Mouse (Mus musculus) urinary bladder, postnatal 14 days (tissue): ENCODE data around the gene Cd3eap.
A peak's percentile ranks its signal among the peaks of the same experiment; 100 is the strongest.

Experiments used
- DNase-seq: peaks from one replicate; pipeline ENCODE4 v3.0.0; 2021; ENCODE audit warnings: low spot score

The Cd3eap gene

DNA sequence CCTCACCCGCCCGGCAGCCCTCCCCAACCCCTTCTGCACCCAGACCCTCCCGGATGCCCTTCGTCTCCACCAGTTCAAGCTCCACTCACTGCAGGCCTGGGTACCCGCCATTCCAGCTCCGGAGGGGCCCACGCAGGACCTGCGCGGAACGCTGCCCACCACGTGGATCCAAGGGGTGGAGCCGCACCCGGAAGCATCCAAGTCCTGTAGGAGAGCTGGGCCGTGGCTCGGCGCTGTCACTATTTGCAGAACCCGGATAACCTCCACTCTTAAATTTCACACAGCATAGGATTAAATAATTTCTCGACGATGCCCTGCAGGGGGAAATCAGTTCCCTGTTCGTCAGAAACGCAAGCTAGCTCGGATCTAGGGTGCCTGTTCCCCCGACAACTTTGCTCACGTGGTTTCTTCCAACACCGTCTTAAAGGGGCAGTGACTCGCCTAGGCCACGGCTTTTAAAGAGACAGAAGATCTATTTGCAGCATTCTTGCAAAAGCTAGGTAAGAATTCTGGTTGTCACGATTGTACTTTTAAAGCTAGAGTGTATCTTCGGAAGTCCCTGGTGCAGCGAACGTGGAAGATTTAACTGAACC, at the start of gene Cd3eap, which contains the start of gene Ppp1r13l:
TSS of gene Cd3eap (minus strand) at position 185 of the 593 bp plus-strand sequence.
TSS of gene Ppp1r13l (plus strand) at position 451 of the 593 bp plus-strand sequence.
- DNase-seq = peak; percentile 87

DNA sequence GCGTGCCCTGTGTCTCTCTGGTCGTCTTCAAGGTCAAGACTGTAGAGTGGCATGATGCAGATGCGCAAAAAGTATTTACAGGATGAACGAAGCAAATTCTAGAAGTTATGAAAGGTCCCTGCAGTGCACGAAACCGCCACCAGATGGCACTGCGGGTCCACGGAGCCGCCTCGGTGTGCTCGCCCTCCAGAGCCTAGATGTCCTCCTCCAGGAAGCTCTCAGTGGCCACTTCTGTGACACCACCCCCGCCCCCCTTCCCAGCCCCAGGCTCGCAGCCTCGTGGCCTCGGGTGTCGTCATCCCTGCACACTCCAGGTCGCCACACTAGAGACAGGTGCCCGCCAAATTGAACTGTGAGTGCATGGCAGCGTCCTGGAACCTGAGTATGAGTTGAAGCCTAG, 46.1 kb upstream of the Cd3eap start:
- DNase-seq = peak; percentile 83

DNA sequence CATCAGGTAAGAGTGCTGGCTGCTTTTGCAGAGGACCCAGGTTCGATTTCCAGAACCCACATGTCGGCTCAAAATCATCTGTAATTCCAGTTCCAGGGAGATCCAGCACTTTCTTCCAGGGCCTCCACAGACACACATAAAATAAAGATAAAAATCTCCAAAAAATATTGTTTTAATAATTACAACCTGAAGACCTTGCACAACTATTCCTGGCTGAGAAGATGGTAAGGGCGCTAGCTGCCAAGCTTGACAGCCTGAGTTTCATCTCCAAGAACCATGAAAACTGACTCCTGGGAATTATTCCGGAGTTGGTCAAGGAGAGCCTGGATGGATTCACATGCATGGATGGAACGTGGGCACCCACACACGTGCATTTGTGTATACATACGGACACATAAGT, 45.2 kb upstream of the Cd3eap start, which contains the start of gene Ckm:
TSS of gene Ckm (plus strand) at position 301 of the 400 bp plus-strand sequence.
- no peak for DNase-seq

DNA sequence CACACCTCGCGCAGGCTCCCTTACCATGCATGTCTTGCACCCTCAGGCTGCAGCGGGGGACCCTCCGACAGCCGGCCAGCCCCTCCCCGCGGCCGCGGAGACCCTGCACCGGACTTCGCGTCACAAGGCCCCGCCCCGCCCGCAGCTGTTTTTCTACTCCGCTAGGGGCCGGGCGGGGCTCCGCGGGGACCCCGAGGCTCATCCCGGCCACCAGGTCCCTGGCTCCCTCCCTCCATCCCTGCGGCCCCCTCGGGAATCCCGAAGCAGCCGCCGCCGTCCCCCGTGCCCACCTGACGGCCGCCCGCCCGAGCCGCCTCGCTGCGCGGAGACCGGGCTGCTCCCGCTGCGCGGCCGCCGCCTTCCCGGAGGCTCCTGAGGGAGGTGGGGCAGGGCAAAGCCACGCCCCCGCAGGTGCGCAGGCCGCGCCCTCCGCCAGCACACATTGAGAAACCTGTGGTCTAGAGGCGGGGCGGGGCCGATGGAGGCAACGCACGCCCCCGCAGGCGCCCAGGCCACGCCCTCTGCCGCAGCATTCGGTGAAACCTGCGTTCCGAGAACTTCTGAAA, 44.5 kb upstream of the Cd3eap start, which contains the start of gene Klc3:
TSS of gene Klc3 (minus strand) at position 374 of the 566 bp plus-strand sequence.
- peak; percentile 87 for DNase-seq

DNA sequence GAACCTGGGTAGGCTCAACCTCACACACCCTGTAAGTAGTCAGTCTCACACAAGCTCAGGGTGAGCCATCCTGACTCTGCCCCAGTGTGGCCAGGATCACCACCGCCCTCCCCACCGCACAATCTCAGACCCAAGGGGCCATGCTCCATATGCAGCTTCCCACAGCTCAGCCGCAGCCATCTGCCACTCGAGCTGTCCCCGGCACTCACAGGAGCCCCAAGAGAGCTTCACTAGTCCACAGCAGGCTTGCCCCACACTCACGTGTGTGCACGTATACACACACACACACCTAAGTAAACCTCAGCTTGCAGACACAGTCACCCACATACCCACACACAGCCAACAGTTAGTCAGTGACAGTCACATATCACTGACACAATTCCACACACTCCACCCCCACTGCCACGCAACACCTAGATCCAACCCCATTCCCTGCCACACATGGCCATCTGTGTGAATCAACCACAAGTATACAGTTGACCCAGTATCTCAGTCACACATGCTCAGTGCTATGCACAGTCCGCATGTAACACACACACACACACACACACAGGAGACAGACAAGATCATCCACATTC, 43.3 kb upstream of the Cd3eap start:
- DNase-seq = no peak

DNA sequence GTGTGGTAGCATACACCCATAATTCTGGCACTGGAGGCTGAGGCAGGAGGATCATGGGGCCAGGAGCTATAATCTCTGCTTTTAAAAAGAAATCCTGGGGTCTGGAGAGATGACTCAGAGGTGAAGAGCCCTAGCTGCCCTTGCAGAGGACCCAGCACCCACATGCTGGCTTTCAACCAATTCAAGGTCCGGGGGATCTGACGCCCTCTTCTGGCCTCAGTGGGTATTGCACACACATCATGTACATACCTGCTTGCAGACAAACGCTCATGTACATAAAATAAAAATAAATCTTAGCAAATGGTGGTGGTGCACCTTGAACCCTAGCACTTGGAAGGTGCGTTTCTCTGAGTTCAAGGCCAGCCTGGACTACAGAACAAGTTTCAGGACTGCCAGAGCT, 41.7 kb upstream of the Cd3eap start:
- DNase-seq = no peak

DNA sequence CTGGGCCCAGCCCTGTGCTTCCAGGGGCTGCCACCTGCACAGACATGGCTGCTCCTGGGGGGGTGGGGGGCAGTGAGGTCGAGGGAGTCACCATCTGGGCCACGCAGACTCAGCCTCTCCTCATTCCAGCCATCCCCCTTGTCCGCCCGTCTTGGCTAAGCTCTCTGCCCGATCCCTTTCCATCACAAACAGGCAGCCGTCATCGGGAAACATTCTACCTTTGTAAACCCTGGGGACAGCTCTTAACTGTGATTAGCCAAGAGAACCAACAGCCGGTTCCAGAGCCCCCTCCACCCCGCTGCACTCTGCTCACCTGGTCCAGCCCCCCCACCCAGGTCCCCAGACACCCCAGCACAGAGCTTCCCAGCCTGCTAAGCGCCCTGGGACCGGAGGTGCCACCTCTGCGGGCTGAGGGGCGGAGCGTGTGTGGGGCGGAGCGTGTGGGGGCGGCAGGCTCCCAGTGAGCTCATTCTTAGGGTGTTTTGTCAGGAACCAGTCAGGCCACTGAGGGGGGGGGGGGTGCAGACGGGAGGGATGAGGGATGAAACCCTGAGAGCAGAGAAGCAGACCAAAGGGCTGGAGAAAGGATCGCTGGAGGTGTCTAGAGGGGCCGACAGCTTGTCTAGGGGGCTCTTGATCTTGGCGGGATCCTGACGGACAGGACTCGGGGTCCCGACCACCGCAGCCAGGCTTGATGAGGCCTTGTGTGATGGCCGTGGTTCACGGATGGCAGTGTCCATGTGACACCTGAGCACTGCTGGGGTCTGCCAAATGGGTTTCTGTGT, 40.4 kb upstream of the Cd3eap start:
- DNase-seq = peak; percentile 77

DNA sequence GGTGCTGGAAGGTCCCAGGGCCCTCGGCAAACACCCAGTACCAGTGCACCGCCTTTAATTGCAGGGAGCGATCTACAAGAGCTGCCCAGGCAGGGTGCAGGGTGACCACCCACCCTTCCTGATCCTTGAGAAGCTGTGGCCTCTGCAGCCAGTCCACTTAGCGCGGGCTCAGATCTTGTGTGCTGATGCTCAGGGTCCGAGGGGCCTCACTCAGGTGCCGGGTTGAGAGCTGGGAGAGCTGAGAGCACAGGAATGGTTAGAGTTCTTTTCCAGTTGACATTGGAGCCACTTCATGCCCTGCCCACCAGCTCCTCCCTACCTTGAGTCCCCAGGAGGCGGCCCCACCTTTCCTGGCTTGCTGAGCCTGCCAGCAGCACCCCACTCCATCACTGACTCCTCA, 35.2 kb upstream of the Cd3eap start:
- DNase-seq = no peak

DNA sequence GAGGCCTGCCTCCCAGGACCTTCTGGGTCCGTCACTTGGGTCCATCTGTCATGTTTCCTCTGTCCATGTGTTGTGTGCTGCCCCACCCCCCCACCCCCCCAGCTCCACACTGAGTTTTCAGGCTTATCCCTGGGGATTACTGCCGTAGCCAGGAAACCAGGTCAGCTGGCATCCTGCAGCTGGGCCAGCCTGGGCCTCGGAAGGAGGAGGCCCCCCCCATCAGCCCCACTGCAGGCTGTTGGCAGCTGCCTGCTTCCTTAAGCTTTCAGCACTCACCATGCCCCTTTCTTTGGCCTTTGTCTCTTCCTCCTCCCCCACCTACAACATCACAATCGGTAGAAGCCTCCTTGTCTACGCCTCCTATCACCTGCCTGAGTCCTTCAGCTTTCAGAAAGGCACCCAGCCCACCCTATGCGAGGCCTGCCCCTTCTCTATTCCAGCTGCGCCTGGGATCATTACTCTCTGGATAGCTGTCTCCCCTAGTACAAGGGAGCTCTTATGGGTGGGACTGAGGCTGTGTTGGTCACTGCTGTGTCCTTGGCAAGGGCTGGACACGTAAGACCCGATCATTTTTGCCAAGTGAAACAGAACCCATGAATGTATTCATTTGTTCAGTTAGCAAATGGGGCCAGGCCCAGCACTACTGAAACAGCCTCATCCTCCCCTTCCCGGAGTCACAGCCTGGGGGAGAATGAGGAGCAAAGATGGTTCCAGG, 29.6 kb upstream of the Cd3eap start:
- no peak for DNase-seq

DNA sequence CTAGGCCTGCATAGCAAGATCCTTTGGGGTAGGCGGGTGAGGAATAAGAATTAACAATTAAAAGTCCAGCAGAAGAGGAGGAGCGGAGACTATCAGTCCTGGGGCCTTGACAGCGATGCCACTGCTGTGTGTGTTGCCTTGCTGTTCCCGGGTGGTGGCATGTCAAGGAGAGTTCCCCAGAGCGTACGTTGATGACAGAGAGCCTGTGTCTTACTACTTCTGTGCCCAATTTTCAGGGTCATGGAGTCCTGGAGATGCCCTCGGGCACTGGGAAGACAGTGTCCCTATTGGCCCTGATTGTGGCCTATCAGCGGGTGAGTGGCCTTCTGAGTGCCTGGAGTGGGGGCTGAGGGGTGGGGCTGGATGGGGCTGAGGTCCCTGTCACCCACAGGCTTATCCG, 24.4 kb upstream of the Cd3eap start:
- DNase-seq = no peak

DNA sequence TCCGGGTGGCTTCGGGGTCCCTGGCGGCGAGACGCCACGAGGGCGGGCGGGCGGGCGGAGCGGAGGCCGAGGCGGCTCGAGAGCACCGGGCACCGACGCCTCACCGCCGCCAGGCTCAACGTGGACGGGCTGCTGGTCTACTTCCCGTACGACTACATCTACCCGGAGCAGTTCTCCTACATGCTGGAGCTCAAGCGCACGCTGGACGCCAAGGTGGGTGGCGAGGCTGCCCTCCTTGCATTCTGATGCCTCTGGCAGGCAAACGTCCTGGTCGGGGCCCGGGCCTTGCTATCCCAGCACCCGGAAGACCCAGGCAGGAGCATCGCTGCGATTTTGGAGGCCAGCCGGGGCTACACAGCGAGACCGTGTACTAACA, 22.9 kb upstream of the Cd3eap start:
- DNase-seq = peak; percentile 27

DNA sequence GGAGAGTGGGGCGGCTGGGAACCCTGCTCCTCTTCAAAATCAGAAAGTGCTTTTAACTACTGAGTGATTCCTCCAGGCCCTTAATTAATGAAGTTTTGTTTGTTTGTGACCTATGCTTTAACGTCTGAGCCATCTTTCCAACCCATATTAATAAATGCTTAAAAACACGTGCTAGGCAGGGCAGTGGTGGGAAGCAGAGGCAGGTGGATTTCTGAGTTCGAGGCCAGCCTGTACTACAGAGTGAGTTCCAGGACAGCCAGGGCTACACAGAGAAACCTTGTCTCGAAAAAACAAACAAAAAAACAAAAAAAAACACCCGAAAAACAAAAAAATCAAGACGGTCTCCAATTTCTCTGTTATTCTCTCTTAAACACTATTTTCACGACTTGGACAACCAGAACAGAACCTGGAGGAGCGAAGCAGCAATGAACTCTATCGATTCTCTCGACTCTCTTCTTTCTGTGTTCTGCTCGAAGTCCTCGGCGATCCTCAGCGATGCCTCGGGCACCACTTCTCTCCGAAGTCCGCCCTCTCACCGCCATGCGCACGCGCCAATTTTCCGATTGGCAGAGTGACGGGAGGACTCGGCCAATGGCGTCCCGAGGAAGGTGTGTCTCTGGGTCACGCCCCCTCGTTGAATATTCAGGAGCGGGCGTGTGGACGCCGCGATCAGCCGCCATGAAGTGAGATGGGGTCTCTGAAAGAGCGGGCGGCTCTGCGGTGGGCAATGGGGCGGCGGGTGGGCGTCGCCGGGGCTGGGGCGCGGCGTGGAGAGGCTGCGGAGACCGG, 22.3 kb upstream of the Cd3eap start, which contains the start of gene Ercc2:
TSS of gene Ercc2 (plus strand) at position 634 of the 789 bp plus-strand sequence.
- DNase-seq = peak; percentile 99

DNA sequence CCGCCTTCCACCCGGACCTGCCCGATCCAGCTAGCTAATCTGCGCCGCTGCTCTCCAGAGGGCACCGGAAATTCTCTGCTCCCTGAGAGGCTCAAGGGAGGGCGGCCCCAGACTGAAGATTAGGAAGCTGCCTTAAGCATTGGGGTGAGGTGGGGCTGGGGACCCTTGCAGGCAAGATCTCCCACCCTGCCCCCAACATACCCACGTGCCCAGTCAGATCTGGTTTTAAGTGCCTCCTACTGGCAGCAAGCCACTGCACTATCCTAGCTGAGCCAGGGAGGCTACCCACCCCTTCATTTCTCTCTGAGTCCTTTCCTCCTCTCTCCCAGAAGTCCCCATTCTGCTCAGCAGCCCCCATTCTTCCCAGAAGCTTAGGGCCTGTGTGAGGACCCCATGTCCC, 18.8 kb upstream of the Cd3eap start:
- DNase-seq = no peak

DNA sequence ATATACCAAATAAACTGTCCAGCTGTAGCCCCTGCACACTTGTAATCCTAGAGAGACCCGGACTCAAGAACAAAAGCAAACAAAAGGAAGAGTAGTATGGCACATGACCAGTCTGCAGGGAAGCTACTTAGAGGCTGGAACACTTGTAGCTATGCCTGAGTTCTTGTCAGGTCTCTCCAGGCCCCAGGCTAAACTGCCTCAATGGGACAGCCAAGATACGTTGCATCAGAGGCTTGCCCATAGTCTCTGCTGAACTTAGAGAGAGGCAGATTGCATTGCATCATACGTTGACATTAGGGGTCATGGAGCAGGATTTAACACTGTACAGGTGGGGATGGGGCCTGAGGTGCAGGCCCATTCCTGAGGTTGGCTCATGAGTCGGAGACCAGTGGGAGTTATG, 16.7 kb upstream of the Cd3eap start:
- no peak for DNase-seq

DNA sequence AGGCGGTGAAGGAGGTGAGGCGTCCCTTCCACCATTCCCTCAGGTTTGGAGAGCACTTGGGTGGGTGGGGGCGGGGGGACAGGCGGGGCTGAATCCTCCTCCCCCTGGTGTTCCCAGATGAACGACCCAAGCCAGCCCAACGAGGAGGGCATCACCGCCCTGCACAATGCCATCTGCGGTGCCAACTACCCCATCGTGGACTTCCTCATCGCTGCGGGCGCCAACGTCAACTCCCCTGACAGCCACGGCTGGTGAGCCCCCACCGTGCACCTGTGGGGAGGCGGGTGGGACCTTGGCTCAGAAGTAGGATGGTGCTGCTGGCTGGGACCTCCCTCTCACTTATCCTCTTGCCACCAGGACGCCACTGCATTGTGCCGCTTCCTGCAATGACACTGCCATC, 16.1 kb upstream of the Cd3eap start:
- no peak for DNase-seq

DNA sequence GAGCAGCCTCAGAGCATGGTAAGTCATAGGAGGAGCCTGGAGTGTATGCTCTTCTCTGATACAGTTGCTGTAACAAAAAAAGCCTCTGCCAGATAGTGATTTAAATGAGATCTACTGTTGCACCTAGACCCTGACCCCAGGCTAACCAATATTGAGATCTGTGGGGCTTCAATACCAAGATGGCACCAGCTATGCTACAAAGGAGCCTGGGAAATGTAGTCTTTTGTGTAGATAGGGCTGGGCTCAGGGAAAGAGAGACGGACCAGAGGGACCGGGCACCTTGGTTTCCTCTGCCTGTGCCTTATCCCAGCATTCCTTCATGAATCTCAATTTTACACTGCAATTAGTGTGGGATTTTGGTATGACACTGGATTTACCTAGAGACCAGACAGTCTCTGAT, 14.1 kb upstream of the Cd3eap start:
- no peak for DNase-seq

DNA sequence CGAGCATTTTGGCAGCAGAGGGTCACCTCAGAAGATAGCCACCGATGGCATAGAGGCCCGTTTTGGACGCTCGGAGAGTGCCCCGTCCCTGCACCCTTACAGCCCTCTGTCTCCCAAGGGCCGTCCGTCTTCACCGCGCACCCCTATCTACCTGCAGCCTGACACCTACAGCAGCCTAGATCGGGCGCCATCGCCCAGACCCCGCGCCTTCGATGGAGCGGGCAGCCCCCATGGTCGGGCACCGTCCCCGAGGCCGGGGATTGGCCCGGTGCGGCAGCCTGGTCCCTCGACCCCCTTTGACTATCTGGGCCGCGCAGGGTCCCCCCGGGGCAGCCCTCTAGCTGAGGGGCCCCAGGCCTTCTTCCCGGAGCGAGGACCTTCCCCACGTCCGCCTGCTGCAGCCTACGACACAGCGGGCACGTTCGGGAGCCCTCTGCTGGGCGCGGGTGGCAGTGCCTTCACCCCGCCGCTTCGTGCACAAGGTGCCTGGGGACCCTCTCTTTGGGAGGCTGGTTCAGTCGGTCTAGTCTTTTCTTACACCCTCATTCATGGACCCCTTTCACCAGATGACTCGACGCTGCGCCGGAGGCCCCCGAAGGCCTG, 10.6 kb upstream of the Cd3eap start:
- DNase-seq = peak; percentile 45

DNA sequence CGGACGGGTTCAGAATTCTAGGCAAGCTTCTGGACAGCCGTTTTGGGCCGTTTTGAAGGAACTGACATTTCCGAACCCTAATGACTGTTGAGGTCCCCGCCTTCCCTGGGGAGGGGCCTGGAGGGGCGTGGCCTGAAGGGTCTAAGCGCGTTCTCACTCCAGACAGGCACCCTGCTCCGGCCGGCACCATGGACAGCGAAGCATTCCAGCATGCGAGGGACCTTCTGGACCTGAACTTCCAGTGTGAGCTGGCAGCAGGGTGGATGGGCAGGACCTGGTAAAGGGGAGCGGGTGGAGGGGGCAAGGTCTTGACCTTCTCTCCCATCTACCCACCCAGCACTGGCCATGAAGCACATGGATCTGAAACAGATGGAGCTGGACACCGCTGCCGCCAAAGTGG, 9.1 kb upstream of the Cd3eap start:
- DNase-seq = peak; percentile 44

DNA sequence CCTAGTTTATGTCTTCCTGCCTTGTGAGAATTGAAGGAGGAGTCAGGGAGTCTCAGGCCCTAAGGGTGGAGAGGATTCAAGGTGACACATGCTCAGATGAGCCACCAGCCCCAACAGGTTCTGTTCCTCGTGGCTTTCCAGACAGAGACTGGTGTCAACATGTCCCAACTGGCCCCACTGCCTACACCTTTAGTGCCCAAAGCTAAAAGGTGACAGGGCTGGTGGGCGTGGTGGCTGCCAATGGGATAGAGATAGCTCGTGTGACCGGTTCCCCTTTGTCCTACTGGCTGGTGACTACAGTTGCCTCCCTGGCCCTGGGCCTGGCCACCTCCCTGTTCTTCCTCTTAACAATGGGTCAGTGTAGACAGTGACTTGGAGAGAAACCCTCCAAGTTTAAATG, 6.1 kb upstream of the Cd3eap start:
- DNase-seq = peak; percentile 85

DNA sequence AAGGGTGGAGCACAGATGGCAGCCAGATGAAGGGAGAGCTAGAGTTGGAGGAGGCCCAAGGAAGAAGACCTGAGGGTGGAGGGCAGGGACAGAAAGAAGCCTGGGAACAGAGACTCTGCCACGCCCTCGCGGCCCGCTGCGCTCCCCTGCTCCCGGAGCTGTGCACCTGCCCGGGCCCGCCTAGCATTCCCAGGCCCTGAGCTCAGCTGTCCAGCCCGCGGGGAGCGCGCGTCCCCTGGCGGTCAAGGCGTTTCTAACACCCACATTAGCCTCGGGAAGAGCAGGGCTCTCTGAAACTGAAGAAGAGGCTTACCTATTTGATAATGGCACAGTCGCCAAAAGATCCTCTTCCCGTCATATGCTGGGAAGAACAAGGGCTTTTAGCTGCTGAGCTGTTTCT, 4.6 kb upstream of the Cd3eap start:
- peak; percentile 90 for DNase-seq

DNA sequence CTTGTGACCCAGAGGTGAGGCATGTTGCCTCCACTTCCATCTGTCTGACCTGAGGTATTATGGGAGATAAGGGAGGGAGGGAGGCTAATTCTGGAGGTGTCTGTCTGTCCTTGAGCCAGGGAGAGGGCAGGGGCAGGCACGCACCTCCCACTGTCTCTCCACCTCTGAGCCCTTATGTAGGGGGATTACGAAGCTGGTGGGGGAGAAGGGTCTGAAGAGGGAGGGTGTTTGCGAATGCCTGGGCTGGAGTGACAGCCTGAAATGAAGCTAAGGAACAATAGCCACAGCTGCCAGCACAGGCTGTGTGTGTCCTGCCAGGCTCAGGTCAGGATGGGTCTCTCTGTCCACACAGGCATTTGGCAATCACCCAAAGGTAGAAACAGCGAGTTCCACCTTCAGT, 3.0 kb upstream of the Cd3eap start:
- DNase-seq = no peak
